Mouse (Mus musculus) heart, postnatal 10 days (tissue): ENCODE results near the gene Fbxl14. TPM values are rescaled to one million over a fixed set of nuclear protein-coding genes. Genes with fewer than 3 reads are reported as not detected.
"Not testable (repeated sequence)": the region's sequence is repeated elsewhere in the genome, so short reads cannot be mapped to it uniquely, and the experiment has no call there.

ENCODE experiments used
- DNase-seq, 2 experiments: peaks; one replicate each; pipeline ENCODE4 v3.0.0; 2021
- intact Hi-C: fragments of 180-260 bp; cut with DNase I; formaldehyde crosslinking; loops from one replicate; pipeline ENCODE4 v1.15.1; 2025
- total RNA-seq, 2 experiments: library from RNA; stranded (reverse); gene quantifications; 2 replicates each; pipeline ENCODE4 v1.2.3; 2021

Gene Fbxl14
- total RNA-seq, result 10 to 100 TPM; 19.5 to 20.0 TPM

- intact Hi-C loops, result loop anchor here (2.0 kb wide), 1 partner anchor 29 kb away; no protein-coding TSS in a partner anchor
- DNase-seq, result peak in 1 of 2 experiments; percentile 53
Observed at GRCm38 (mm10) chr6:119479343-119479875, at the start of gene Fbxl14. Fbxl14 (plus strand) TSS chr6:119479668.

GRCm38 (mm10) chr6:119430508-119430907 lies 49.0 kb upstream of the Fbxl14 start:
- peak; percentile 77 to 85 for DNase-seq
- intact Hi-C loops, result loop anchor here (1.0 to 5.0 kb wide), 4 partner anchors 43 to 210 kb away; no protein-coding TSS in a partner anchor

GRCm38 (mm10) chr6:119431751-119432324 lies 47.6 kb upstream of the Fbxl14 start:
- intact Hi-C loops, result loop anchor here (5.0 kb wide), 3 partner anchors 45 to 85 kb away; no protein-coding TSS in a partner anchor

GRCm38 (mm10) chr6:119434394-119434793 lies 45.1 kb upstream of the Fbxl14 start:
- DNase-seq, result no peak
- intact Hi-C loops, result loop anchor here (5.0 kb wide), 3 partner anchors 47 to 87 kb away; no protein-coding TSS in a partner anchor

More at GRCm38 (mm10) chr6:119431751-119432324, 47.6 kb upstream of the Fbxl14 start:
- no peak for DNase-seq

- no peak for DNase-seq
- intact Hi-C loops, result no loop called here
Observed at GRCm38 (mm10) chr6:119437894-119438761, 41.3 kb upstream of the Fbxl14 start.

GRCm38 (mm10) chr6:119442729-119443128 lies 36.7 kb upstream of the Fbxl14 start:
- DNase-seq, intact Hi-C loops: not testable (repeated sequence)

GRCm38 (mm10) chr6:119443742-119444645 lies 35.5 kb upstream of the Fbxl14 start:
- intact Hi-C loops, result loop anchor here (1.0 kb wide), 1 partner anchor 224 kb away; no protein-coding TSS in a partner anchor
- peak; percentile 86 to 91 for DNase-seq

- DNase-seq, result peak; percentile 66 to 71
- intact Hi-C loops, result no loop called here
Observed at GRCm38 (mm10) chr6:119445671-119446607, 33.5 kb upstream of the Fbxl14 start.

- DNase-seq, result peak in 1 of 2 experiments; percentile 51
- intact Hi-C loops, result no loop called here
Observed at GRCm38 (mm10) chr6:119448321-119449059, 31.0 kb upstream of the Fbxl14 start.

GRCm38 (mm10) chr6:119449060-119449499 lies 30.4 kb upstream of the Fbxl14 start:
- DNase-seq, result peak; percentile 65 to 80
- intact Hi-C loops, result no loop called here

- DNase-seq, result no peak
Observed at GRCm38 (mm10) chr6:119450965-119451943, 28.2 kb upstream of the Fbxl14 start.

GRCm38 (mm10) chr6:119451981-119452499 lies 27.4 kb upstream of the Fbxl14 start:
- intact Hi-C loops, result loop anchor here (2.0 kb wide), 1 partner anchor 27 kb away; the partner anchor contains the start of gene Fbxl14
- peak; percentile 61 to 72 for DNase-seq

More at GRCm38 (mm10) chr6:119450965-119451943, 28.2 kb upstream of the Fbxl14 start:
- intact Hi-C loops, result loop anchor here (2.0 kb wide), 1 partner anchor 28 kb away; the partner anchor contains the start of gene Fbxl14

- DNase-seq, result no peak
- intact Hi-C loops, result no loop called here
Observed at GRCm38 (mm10) chr6:119458166-119458565, 21.3 kb upstream of the Fbxl14 start.

- intact Hi-C loops, result no loop called here
- no peak for DNase-seq
Observed at GRCm38 (mm10) chr6:119459041-119459440, 20.4 kb upstream of the Fbxl14 start.

GRCm38 (mm10) chr6:119460391-119460790 lies 19.1 kb upstream of the Fbxl14 start:
- intact Hi-C loops, result no loop called here
- DNase-seq, result no peak

GRCm38 (mm10) chr6:119466161-119466560 lies 13.3 kb upstream of the Fbxl14 start:
- intact Hi-C loops, result no loop called here
- no peak for DNase-seq
